ENCODE assay signal across 11 mouse cellular contexts in the genomic region with DNA sequence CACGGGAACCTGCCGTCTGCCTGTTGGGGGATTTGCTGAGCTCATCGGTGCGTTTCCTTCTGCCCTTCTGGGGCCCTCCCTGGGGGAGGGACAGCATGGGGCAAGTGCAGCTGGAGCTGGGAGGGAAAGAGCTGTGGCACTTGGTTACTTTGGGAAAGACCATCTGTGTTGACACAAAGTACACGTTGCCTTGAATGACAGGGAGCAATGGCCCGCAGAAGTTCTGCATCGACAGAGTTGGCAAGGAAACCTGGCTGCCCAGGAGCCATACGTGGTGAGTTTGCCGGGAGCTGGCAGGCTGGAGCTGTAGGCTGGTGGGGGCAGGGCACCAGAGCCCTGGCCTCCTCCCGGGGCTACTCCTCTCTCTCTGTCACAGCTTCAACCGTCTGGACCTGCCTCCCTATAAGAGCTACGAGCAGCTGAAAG. TPM values are rescaled to one million over a fixed set of nuclear protein-coding genes. Genes with fewer than 3 reads are reported as not detected.
DNase-seq lines count a peak whose midpoint lies in the region; ATAC-seq and TF ChIP-seq lines count a peak whose summit lies in the region.
"Had no signal": no experiment of that assay in that cellular context is flagged by ENCODE, and none has a peak within 500 bp of the region (broad histone marks: within the 10 kb centered on the region; RNA-seq: fewer than 3 reads in every experiment).

No protein-coding gene starts in this region.

- no peaks in the 10 kb centered on the region for H3K4me1 ChIP-seq in forebrain, embryonic 13.5 days
- peaks cover 28% of the 10 kb centered on the region for H3K4me1 ChIP-seq in forebrain, embryonic 10.5 days
- H3K4me1 ChIP-seq in kidney, embryonic 15.5 days = peaks cover 50% of the 10 kb centered on the region
- peaks cover 8% of the 10 kb centered on the region; the same call in 1 of the 2 replicates for H3K4me1 ChIP-seq in limb, embryonic 14.5 days (ENCODE audit: control insufficient read depth, insufficient read depth, low read length)

- H3K27me3 ChIP-seq in forebrain, embryonic 13.5 days = no peaks in the 10 kb centered on the region
- H3K27me3 ChIP-seq in forebrain, embryonic 10.5 days (ENCODE audit: poor library complexity, severe bottlenecking) = no peaks in the 10 kb centered on the region
- H3K27me3 ChIP-seq in kidney, embryonic 15.5 days = no peaks in the 10 kb centered on the region
- no peaks in the 10 kb centered on the region for H3K27me3 ChIP-seq in limb, embryonic 14.5 days (ENCODE audit: control insufficient read depth, insufficient read depth, low read length)

- peaks cover 38% of the 10 kb centered on the region for H3K36me3 ChIP-seq in forebrain, embryonic 13.5 days (ENCODE audit: poor library complexity, severe bottlenecking)
- peaks cover 65% of the 10 kb centered on the region for H3K36me3 ChIP-seq in forebrain, embryonic 10.5 days (replicated peaks)
- H3K36me3 ChIP-seq in kidney, embryonic 15.5 days = peaks cover 25% of the 10 kb centered on the region
- H3K36me3 ChIP-seq in limb, embryonic 14.5 days (ENCODE audit: control insufficient read depth, insufficient read depth, low read length) = peaks cover 63% of the 10 kb centered on the region

- H3K9ac ChIP-seq in forebrain, embryonic 13.5 days = no peak overlapping the region
- no peak overlapping the region for H3K9ac ChIP-seq in kidney, embryonic 15.5 days
- peak overlapping the region; percentile 40; the same call in 1 of the 2 replicates for H3K9ac ChIP-seq in limb, embryonic 14.5 days (ENCODE audit: low read depth, low read length, severe bottlenecking)

- no peaks in the 10 kb centered on the region for H3K9me3 ChIP-seq in forebrain, embryonic 13.5 days (replicated peaks)
- H3K9me3 ChIP-seq in forebrain, embryonic 10.5 days = no peaks in the 10 kb centered on the region
- no peaks in the 10 kb centered on the region for H3K9me3 ChIP-seq in kidney, embryonic 15.5 days (replicated peaks)
- H3K9me3 ChIP-seq in limb, embryonic 14.5 days (ENCODE audit: control insufficient read depth, low read length) = no peaks in the 10 kb centered on the region

- no peak for TF ChIP-seq POLR2A in limb, embryonic 14.5 days (IDR thresholded peaks at IDR 0.05; ENCODE audit: borderline replicate concordance, extremely low read depth, insufficient read depth, insufficient read length)

- WGBS in forebrain, embryonic 13.5 days = 55% methylated on average over 12 of the region's 12 CpGs
- 69% methylated on average over 12 of the region's 12 CpGs for WGBS in forebrain, embryonic 10.5 days
- WGBS in kidney, embryonic 15.5 days = 20% methylated on average over 12 of the region's 12 CpGs
- 48% methylated on average over 12 of the region's 12 CpGs for WGBS in limb, embryonic 14.5 days

- no peak overlapping the region for H3K4me2 ChIP-seq in forebrain, embryonic 13.5 days
- 0 out of 2 replicates have a peak overlapping the region, but pooled peaks have one; percentile 9 for H3K4me2 ChIP-seq in kidney, embryonic 15.5 days
- no peak overlapping the region for H3K4me2 ChIP-seq in limb, embryonic 14.5 days (replicated peaks; ENCODE audit: low read depth, low read length, severe bottlenecking)

- DNase-seq in forebrain, embryonic 10.5 days (ENCODE audit: extremely low spot score, low spot score) = no peak
- no peak for DNase-seq in kidney, adult 9 months
- peak; percentile 34 to 52 for DNase-seq in cerebellum, postnatal 25 days
- no peak for DNase-seq in limb, embryonic 14.5 days (ENCODE audit: low spot score)
- DNase-seq in right cerebral cortex, postnatal 4 days = no peak
- no peak for DNase-seq in right cerebral cortex, postnatal 36 days (ENCODE audit: low spot score in 2 of 2)

- H3K4me3 ChIP-seq in forebrain, embryonic 13.5 days = no peak overlapping the region
- H3K4me3 ChIP-seq in forebrain, embryonic 10.5 days = no peak overlapping the region
- no peak overlapping the region for H3K4me3 ChIP-seq in kidney, embryonic 15.5 days (replicated peaks)
- H3K4me3 ChIP-seq in limb, embryonic 14.5 days (replicated peaks; ENCODE audit: low read length) = no peak overlapping the region
- H3K4me3 ChIP-seq: layer of hippocampus, adult 2 months; myocyte had no signal

- no peak overlapping the region for H3K27ac ChIP-seq in forebrain, embryonic 13.5 days
- no peak overlapping the region for H3K27ac ChIP-seq in forebrain, embryonic 10.5 days
- peak overlapping the region; percentile 83 for H3K27ac ChIP-seq in kidney, embryonic 15.5 days
- H3K27ac ChIP-seq in limb, embryonic 14.5 days (replicated peaks; ENCODE audit: low read depth, low read length) = peak overlapping the region; percentile 35
- H3K27ac ChIP-seq: layer of hippocampus, adult 2 months had no signal

- peak; percentile 36; the same call in 1 of the 2 replicates for ATAC-seq in forebrain, embryonic 13.5 days
- peak; percentile 86 for ATAC-seq in kidney, embryonic 15.5 days (replicated peaks; ENCODE audit: low FRiP score)
- no peak for ATAC-seq in limb, embryonic 14.5 days (ENCODE audit: low FRiP score, low read depth)
- ATAC-seq: activated CD4-positive, CD25-positive, alpha-beta regulatory T cell, adult 4 months had no signal

RNA-seq across cellular contexts. Expression of gene Psmd7, which starts 31.7 kb away (rescaled TPM):
- polyA plus RNA-seq in forebrain, embryonic 13.5 days (2015; fragmentation: Nextera tagmentation; extraction: Ambion mirVana) = 268 and 274 TPM in 2 replicates
- 344 and 357 TPM in 2 replicates for polyA plus RNA-seq in forebrain, embryonic 10.5 days (2016; fragmentation: Nextera tagmentation; extraction: Ambion mirVana)
- 249 and 256 TPM in 2 replicates for polyA plus RNA-seq in kidney, embryonic 15.5 days (2015; fragmentation: Nextera tagmentation; extraction: Ambion mirVana)
- polyA plus RNA-seq in limb, embryonic 14.5 days (2012; rRNA removed) = 119 and 152 TPM in 2 replicates
- polyA plus RNA-seq in limb, embryonic 14.5 days (2014; fragmentation: Nextera tagmentation; extraction: Ambion mirVana) = 281 and 303 TPM in 2 replicates

Comparison
In these comparisons a context has a peak if more than half of its experiments do, and no peak if none do; other contexts are left out.
1. H3K27ac ChIP-seq: peak in kidney, embryonic 15.5 days (single experiment) and limb, embryonic 14.5 days (single experiment); none in forebrain, embryonic 13.5 days (single experiment) and forebrain, embryonic 10.5 days (single experiment).
2. DNase-seq: peak in cerebellum, postnatal 25 days (2 of 2); none in forebrain, embryonic 10.5 days (single experiment), kidney, adult 9 months (single experiment), limb, embryonic 14.5 days (single experiment), right cerebral cortex, postnatal 4 days (single experiment) and right cerebral cortex, postnatal 36 days (0 of 2).